Mouse (Mus musculus) adrenal gland, postnatal 36 days (tissue): ENCODE measurements at regions not wholly inside any gene's neighbourhood (a gene's known extent, or its start where the extent isn't known, plus 50 kb on each side); places are given as distances from the start of the nearest gene placed in this dataset.

ENCODE experiments used
- DNase-seq, 2 experiments: peaks; one replicate each; pipeline ENCODE4 v3.0.0; 2021; ENCODE audit warnings: mixed read lengths in 1 of 2

DNA sequence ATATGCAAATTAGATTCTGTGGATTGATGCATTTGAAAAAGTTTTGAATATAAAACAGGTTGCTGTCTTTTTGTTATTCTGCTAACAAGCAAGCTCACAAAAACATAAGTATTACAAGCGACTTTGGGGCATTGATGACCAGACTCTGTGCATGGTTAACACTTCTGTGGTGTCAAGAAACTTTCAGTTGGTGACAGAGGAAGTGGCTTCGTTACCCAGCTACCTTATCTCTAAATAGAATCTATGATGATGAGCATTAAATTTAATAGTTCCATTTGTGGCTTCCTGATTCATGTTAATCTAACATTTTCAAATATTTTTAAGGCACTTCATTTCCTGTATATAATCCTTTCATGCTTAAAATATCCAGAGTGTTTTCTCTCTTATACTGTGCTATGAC is 100.8 kb downstream of the Tm2d1 start:
- no peak for DNase-seq

DNA sequence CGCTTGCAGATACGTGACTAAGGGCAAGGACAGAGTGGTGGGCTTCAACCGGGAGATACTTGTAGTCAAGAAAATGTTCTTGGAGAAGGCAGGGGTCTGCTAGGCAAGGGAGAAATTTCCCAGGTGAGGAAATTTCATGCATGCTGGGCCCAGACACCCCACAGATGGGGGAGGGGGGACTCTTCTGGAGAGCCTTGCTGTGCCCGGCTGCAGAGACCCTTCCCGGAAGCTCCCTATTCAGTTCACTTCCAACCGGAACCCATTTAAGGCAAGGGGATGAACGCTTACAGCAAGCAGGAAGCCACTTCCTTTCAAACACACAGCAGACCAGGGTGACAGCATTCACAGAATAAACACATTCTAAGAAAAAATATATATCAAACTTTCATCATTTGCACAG is 124.8 kb downstream of the Tm2d1 start:
- DNase-seq: no peak

- no peak for DNase-seq
Observed at GRCm38 (mm10) chr4:98257711-98258110, 125.4 kb downstream of the Tm2d1 start.

- peak; percentile 27 to 54 for DNase-seq
Observed at GRCm38 (mm10) chr4:98254856-98255853, 128.0 kb downstream of the Tm2d1 start.

GRCm38 (mm10) chr4:98243941-98244929 is 138.9 kb downstream of the Tm2d1 start:
- peak in 1 of 2 experiments; percentile 19 for DNase-seq

- peak in 1 of 2 experiments; percentile 19 for DNase-seq
Observed at GRCm38 (mm10) chr4:98243502-98243901, 139.6 kb downstream of the Tm2d1 start.

DNA sequence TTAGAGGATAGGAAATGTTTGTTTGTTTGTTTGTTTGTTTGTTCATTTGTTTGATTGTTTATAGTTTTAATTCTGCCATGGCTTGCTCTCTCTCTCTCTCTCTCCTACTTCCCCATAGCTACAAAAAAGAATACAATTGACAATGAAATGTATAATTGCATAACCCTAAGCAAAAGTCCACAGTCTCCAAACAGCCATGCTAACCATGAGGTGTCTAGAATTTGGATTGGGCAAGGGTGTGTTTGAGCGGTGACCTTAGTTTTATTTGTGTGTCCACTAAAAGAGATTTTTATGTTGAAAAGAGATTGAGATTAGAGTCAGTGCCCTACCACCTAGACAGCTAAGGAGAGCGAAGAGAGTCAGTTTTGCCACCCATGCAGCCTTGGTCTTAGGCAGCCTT is 141.2 kb downstream of the Tm2d1 start:
- DNase-seq: no peak

- DNase-seq: no peak
Observed at GRCm38 (mm10) chr4:98240289-98240688, 142.8 kb downstream of the Tm2d1 start.

GRCm38 (mm10) chr4:98238075-98238474 is 145.0 kb downstream of the Tm2d1 start:
- no peak for DNase-seq

DNA sequence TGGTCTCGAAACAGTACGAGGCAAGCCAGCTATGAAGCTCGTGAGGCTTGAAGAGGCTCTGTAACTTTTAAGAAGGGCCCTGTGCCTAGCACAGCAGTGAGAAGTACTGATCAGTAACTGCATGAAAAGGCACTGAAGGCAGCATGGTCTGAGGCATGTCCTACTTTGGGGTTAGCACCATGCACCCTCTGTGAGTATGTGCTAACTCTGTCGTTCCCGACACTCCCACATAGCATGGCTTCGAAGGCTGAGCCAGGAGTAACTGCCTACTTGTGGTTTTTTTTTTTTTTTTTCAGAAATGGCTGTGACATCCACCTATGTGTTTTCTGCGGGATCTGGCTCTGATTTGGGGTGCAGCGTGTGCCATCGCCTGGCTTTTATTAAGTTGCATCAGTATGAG is 145.6 kb downstream of the Tm2d1 start:
- no peak for DNase-seq

- DNase-seq: no peak
Observed at GRCm38 (mm10) chr4:98236006-98236783, 146.9 kb downstream of the Tm2d1 start.

DNA sequence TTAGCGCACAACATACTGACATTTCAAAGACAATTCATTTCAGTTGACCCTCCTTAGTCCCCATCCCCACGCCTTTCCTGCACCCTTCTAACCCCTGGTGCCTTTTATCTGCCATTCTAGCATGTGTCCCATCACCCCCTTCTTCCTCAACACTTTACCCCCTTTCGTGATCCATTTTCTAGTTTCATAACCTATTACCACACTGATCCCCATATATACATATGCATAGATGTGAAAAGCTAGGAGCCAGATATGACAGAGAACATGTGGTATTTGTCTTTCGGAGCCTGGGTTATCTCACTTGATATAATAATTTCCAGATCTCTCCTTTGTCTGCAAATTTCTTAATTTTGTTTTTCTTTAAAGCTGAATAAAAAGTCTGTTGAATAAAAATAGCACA is 154.9 kb downstream of the Tm2d1 start:
- DNase-seq: no peak

DNA sequence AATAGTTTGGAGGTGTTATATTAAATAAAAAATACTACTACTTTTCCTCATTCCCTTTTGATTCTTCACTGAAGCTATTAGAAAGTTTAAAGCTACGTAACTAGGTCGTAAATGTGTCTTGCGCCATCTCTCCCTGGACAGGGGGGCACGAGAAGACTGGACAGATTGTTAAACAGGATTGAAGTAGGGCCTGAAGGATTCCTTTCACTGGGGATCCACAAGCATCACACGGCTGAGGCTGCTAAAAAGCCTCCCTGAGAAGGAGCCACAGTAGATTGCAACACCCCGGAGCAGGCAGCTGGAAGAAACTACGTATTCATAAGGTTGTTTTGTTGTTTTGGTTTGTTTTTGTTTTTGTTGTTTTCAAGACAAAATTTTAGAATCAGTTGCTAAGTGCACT is 158.7 kb downstream of the Tm2d1 start:
- no peak for DNase-seq

DNA sequence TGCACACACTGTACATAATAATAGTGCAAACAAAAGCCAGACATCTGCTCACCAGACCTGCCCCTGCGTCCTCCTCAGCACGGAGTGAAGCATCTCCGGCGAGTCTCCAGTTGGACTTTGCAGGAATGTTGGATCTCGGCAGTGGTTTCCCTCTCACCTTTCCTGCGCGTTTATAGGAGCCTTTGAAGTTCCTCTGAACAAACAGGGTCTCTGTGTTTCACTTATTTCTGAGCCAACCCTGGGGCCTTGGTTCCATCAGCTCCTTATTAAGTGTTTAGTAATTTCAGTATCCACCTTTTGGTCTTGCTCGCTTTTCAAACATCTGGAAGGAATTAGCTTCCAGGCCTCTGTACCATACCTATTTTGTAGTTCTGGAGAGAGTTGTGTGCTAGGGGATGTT is 159.7 kb downstream of the Tm2d1 start:
- no peak for DNase-seq

- DNase-seq: no peak
Observed at GRCm38 (mm10) chr4:98221566-98221965, 161.5 kb downstream of the Tm2d1 start.

GRCm38 (mm10) chr4:98215218-98215617 is 167.9 kb downstream of the Tm2d1 start:
- no peak for DNase-seq

GRCm38 (mm10) chr4:98207446-98207845 is 175.7 kb downstream of the Tm2d1 start:
- no peak for DNase-seq

- DNase-seq: no peak
Observed at GRCm38 (mm10) chr4:98206245-98206970, 176.7 kb downstream of the Tm2d1 start.

DNA sequence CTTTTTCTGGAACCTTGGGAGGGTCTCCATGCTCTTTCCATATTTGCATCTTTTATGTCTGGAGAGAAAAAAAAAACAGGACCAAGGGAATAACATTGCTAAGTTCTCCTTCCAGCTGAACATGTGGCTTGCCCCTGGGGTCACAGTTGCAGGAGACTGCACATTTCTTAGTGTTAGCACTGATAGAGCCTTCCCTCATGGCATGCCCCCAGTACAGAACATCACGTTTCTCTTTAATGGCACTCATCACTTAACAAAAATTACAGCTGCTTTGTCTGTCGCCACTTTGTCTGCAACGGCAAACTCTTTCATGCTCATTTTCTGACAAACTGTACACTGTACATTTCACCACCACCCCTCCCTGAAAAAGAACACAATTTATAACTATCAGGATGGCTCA is 180.0 kb downstream of the Tm2d1 start:
- DNase-seq: no peak

GRCm38 (mm10) chr4:98202232-98202631 is 180.9 kb downstream of the Tm2d1 start:
- DNase-seq: no peak

DNA sequence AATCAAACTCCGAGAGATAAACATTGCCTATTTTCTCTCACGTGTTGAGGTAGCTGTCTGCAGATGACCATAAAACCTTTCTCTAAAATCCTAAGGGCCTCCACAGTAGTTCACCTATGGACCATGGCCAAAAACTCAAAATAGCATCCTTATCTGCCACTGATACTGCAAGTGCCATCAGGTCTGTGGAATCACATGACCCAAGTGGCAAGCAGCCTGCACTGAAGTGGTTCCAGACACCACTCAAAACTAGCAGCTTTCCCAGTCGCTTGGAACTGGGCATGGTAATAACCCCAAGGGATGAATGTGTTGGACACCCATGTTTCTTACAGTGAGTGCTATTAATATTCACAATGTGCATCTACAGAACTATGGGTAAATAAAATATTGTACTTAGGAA is 182.0 kb downstream of the Tm2d1 start:
- no peak for DNase-seq
